Mouse (Mus musculus): ENCODE data around the gene Lrrc3b. TPM values are rescaled to one million over a fixed set of nuclear protein-coding genes. Genes with fewer than 3 reads are reported as not detected.

The Lrrc3b gene
- total and polyA plus RNA-seq, 3 experiments = 31.7 to 39.8 (median 32.0) TPM

DNA sequence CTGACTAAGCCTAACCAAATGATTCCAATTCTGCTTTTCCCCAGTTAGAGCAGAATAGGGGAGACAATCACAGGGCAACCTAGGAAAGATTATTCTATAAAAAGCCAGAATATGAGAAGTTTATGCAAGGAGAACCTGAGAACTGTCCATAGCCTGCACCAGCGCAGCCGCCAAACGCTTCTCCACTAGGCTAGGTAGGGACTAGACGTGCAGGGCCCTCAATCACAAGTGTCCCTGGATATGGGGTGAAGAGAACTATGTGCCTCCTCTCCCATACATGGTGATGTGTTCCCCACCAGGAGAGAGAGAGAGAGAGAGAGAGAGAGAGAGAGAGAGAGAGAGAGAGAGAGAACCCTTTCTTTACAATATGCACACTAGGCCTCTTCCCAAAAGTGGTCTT lies 2.2 kb downstream of the Lrrc3b start:
- WGBS = 67% methylated on average over 4 of the region's 4 CpGs
- no peak overlapping the region; the same call in 1 of the 2 replicates for H3K9ac ChIP-seq (ENCODE audit: low read depth, low read length)

DNA sequence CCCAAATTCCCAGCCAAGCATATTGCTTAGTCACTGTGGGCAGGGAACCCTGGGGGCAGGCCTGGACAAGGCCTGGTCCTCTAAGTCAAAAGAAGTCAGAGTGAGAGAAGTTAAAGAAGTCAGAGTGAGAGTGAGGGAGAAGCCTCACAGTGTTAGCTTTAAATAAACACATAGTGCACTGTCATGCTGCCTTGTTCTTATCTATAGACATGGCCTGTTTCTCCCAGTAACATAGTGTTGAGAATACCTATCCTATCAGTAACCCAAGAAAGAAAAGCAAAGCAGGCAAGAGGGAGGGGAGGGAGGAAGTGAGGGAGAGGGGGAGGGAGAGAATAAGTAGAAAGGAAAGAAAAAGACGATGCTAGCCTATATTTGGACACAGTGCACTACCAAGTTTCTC lies 6.4 kb downstream of the Lrrc3b start:
- Histone ChIP-seq H3K27ac (peak overlapping the region; percentile 26; the same call in 1 of the 2 replicates), H3K79me2 (replicated peaks; ENCODE audit: control insufficient read depth, insufficient read depth, low read length) (peaks cover 2% of the 10 kb centered on the region), H3K4me1 (ENCODE audit: control insufficient read depth, insufficient read depth, low read length) (peaks cover 10% of the 10 kb centered on the region), H3K9ac (ENCODE audit: low read depth, low read length) (no peak overlapping the region), H3K4me3 (no peak overlapping the region), H3K36me3 (ENCODE audit: control insufficient read depth, insufficient read depth, low read length) (peaks cover 23% of the 10 kb centered on the region), H3K27me3 (ENCODE audit: control insufficient read depth, insufficient read depth, low read length) (no peaks in the 10 kb centered on the region)
- TF ChIP-seq EP300 (IDR thresholded peaks at IDR 0.05; ENCODE audit: insufficient read depth, low read depth, low read length) (no peak), POLR2A (IDR thresholded peaks at IDR 0.05; ENCODE audit: insufficient read depth, low read depth, low read length) (no peak), CTCF (IDR thresholded peaks at IDR 0.05) (no peak)
- WGBS = 12% methylated on average over 1 of the region's 1 CpGs
- intact Hi-C loops (cut with DNase I) = loop anchor here (5.0 to 10.0 kb wide), 4 partner anchors 40 to 932 kb away; partner anchors contain the start of gene Top2b
- DNase-seq = no peak

More for the DNA sequence above, 2.2 kb downstream of the Lrrc3b start:
- H3K79me2 ChIP-seq (replicated peaks; ENCODE audit: control insufficient read depth, insufficient read depth, low read length) = no peaks in the 10 kb centered on the region; the same call in 1 of the 2 replicates
- peak overlapping the region; percentile 81 for H3K27ac ChIP-seq
- intact Hi-C loops (cut with DNase I) = loop anchor here (2.0 to 10.0 kb wide), 7 partner anchors 64 to 928 kb away; partner anchors contain the start of gene Top2b
- TF ChIP-seq CTCF (IDR thresholded peaks at IDR 0.05) = no peak
- no peak for TF ChIP-seq EP300 (IDR thresholded peaks at IDR 0.05; ENCODE audit: insufficient read depth, low read depth, low read length)
- no peak for TF ChIP-seq POLR2A (IDR thresholded peaks at IDR 0.05; ENCODE audit: insufficient read depth, low read depth, low read length)
- H3K4me1 ChIP-seq (ENCODE audit: control insufficient read depth, insufficient read depth, low read length) = peaks cover 9% of the 10 kb centered on the region
- peaks cover 12% of the 10 kb centered on the region for H3K36me3 ChIP-seq (ENCODE audit: control insufficient read depth, insufficient read depth, low read length)
- no peaks in the 10 kb centered on the region for H3K27me3 ChIP-seq (ENCODE audit: control insufficient read depth, insufficient read depth, low read length)
- peak overlapping the region; percentile 70 for H3K4me3 ChIP-seq
- DNase-seq = no peak

DNA sequence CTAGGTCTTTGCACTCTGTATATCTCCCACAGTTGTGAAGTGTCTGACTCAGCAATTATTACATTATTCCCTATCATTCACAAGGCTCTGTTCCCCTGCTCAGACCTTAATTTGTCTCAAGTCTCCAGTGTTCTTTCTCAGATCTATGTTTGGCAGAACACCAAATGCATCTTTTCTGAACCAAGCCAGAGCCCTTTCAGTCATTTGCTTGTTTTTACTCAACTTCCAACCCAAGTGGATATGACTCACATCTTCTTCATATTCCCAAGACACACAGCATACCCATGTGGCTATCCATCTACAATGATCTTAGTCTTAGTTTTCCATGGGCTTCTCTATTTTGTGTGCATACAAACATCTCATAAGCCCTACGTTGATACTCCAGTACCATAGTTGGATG lies 17.2 kb downstream of the Lrrc3b start:
- H3K4me1 ChIP-seq (ENCODE audit: control insufficient read depth, insufficient read depth, low read length) = no peaks in the 10 kb centered on the region; the same call in 1 of the 2 replicates
- no peak for DNase-seq
- no peak overlapping the region for H3K9ac ChIP-seq (ENCODE audit: low read depth, low read length)
- intact Hi-C loops (cut with DNase I) = no loop called here
- no peak overlapping the region for H3K27ac ChIP-seq
- H3K4me3 ChIP-seq = no peak overlapping the region
- H3K36me3 ChIP-seq (ENCODE audit: control insufficient read depth, insufficient read depth, low read length) = peaks cover 5% of the 10 kb centered on the region
- H3K27me3 ChIP-seq (ENCODE audit: control insufficient read depth, insufficient read depth, low read length) = no peaks in the 10 kb centered on the region
- TF ChIP-seq EP300 (IDR thresholded peaks at IDR 0.05; ENCODE audit: insufficient read depth, low read depth, low read length) = no peak
- no peak for TF ChIP-seq CTCF (IDR thresholded peaks at IDR 0.05)
- TF ChIP-seq POLR2A (IDR thresholded peaks at IDR 0.05; ENCODE audit: insufficient read depth, low read depth, low read length) = no peak
- H3K79me2 ChIP-seq (replicated peaks; ENCODE audit: control insufficient read depth, insufficient read depth, low read length) = peaks cover 9% of the 10 kb centered on the region
- whole genome bisulfite sequencing = 85% methylated on average over 1 of the region's 1 CpGs

DNA sequence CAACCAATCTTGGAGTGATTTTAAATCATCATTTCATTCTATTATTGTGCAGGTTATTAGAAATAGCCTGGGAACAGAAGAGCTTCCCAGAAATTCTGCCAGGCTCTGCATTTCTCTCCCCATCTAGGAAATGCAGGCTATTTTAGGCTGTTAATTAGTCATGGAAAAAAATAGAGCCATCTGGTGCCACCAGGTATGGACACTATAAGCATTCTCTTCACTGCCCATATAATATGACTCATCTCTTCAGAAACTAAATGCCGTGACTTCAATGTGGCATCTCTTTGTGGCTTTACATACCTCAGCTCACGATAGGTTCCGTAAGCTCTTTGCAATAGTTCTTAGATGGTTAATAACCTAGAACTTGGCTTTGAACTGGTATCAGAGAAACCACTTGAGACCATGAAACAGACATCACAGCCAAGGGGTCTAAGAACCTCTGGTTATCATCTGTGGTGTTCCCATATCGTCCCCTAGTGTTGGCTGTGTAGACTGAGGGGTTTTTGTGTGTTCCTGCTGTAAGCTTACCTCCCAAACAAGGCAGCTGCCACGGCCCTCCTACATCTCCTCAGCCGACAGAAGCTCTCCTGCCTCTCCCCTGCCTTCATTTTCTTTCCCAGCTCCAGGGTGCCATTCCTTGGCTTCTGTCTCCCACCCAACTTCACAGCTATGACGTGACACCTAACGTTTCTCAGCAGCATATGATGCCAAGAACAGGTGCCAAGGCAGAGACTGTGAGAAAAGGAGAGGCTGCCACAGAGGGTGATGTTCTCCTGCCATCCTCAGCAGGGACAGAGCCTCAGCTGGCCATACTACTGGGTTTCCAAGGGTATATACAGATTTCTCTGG lies 27.9 kb downstream of the Lrrc3b start:
- Histone ChIP-seq H3K9ac (ENCODE audit: low read depth, low read length) (no peak overlapping the region), H3K79me2 (replicated peaks; ENCODE audit: control insufficient read depth, insufficient read depth, low read length) (0 out of 2 replicates have a peak, but pooled peaks cover 1% of the 10 kb centered on the region), H3K27me3 (ENCODE audit: control insufficient read depth, insufficient read depth, low read length) (no peaks in the 10 kb centered on the region), H3K27ac (no peak overlapping the region), H3K36me3 (ENCODE audit: control insufficient read depth, insufficient read depth, low read length) (peaks cover 16% of the 10 kb centered on the region), H3K4me1 (ENCODE audit: control insufficient read depth, insufficient read depth, low read length) (peaks cover 5% of the 10 kb centered on the region), H3K4me3 (no peak overlapping the region)
- 56% methylated on average over 8 of the region's 8 CpGs for WGBS
- DNase-seq = peak in 1 of 2 experiments; percentile 9
- intact Hi-C loops (cut with DNase I) = no loop called here
- TF ChIP-seq POLR2A (IDR thresholded peaks at IDR 0.05; ENCODE audit: insufficient read depth, low read depth, low read length) = no peak
- no peak for TF ChIP-seq EP300 (IDR thresholded peaks at IDR 0.05; ENCODE audit: insufficient read depth, low read depth, low read length)
- TF ChIP-seq CTCF (IDR thresholded peaks at IDR 0.05) = peak; percentile 54

DNA sequence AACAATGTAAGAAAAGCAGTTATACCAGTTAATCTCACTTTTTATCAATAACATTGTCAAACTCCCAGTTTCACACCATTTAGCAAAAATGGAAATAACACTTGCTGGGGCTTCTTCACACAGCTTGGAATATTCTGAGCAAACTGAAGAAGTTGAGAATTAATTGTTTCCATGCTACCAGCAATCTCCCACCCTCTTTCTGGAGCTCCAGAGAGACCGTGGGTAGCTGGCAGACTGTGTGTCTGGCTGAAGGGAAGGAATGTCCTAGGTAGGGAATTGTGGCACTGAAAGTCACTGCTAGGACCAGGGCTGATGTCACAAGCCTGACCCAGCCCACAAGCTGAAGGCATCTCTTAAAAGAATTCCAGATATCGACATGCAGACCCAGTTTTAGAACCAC lies 53.3 kb downstream of the Lrrc3b start:
- Histone ChIP-seq H3K36me3 (ENCODE audit: control insufficient read depth, insufficient read depth, low read length) (no peaks in the 10 kb centered on the region; the same call in 1 of the 2 replicates), H3K79me2 (replicated peaks; ENCODE audit: control insufficient read depth, insufficient read depth, low read length) (no peaks in the 10 kb centered on the region), H3K9ac (ENCODE audit: low read depth, low read length) (no peak overlapping the region), H3K27me3 (ENCODE audit: control insufficient read depth, insufficient read depth, low read length) (no peaks in the 10 kb centered on the region), H3K27ac (no peak overlapping the region), H3K4me1 (ENCODE audit: control insufficient read depth, insufficient read depth, low read length) (peaks cover 3% of the 10 kb centered on the region), H3K4me3 (no peak overlapping the region)
- TF ChIP-seq CTCF (IDR thresholded peaks at IDR 0.05) (no peak), POLR2A (IDR thresholded peaks at IDR 0.05; ENCODE audit: insufficient read depth, low read depth, low read length) (no peak), EP300 (IDR thresholded peaks at IDR 0.05; ENCODE audit: insufficient read depth, low read depth, low read length) (no peak)
- 57% methylated on average over 2 of the region's 2 CpGs for WGBS
- no peak for DNase-seq
- intact Hi-C loops (cut with DNase I) = no loop called here

DNA sequence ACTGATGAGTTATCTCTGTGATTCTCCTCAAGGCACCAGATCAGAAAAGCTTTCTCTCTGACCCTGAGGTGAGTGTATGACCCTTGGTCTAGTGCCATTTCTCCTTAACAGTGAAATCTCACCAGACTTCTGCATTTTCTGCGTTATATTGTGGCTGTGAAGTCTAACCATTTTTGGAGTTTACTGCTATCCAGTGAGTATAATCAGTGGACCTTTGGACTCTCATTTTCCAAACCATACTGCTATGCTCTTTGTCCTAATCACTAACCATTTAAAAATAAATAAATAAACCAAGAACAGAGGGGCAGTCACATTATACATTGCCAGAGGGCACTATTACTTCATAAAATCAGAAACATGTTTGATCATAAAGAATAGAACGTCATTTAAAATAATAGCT lies 53.8 kb downstream of the Lrrc3b start:
- Histone ChIP-seq H3K4me3 (no peak overlapping the region), H3K79me2 (replicated peaks; ENCODE audit: control insufficient read depth, insufficient read depth, low read length) (no peaks in the 10 kb centered on the region), H3K27ac (no peak overlapping the region), H3K4me1 (ENCODE audit: control insufficient read depth, insufficient read depth, low read length) (peaks cover 3% of the 10 kb centered on the region), H3K27me3 (ENCODE audit: control insufficient read depth, insufficient read depth, low read length) (no peaks in the 10 kb centered on the region), H3K9ac (ENCODE audit: low read depth, low read length) (no peak overlapping the region), H3K36me3 (ENCODE audit: control insufficient read depth, insufficient read depth, low read length) (no peaks in the 10 kb centered on the region; the same call in 1 of the 2 replicates)
- TF ChIP-seq CTCF (IDR thresholded peaks at IDR 0.05) (no peak), EP300 (IDR thresholded peaks at IDR 0.05; ENCODE audit: insufficient read depth, low read depth, low read length) (no peak), POLR2A (IDR thresholded peaks at IDR 0.05; ENCODE audit: insufficient read depth, low read depth, low read length) (no peak)
- intact Hi-C loops (cut with DNase I) = no loop called here
- 68% methylated on average over 2 of the region's 2 CpGs for WGBS
- DNase-seq = no peak

Data from heart, adult 2 months (tissue).